Mouse (Mus musculus) hindbrain, embryonic 11.5 days (tissue): ENCODE data around the gene Kctd5. TPM values are rescaled to one million over a fixed set of nuclear protein-coding genes. Genes with fewer than 3 reads are reported as not detected.
"Not testable (repeated sequence)": the region's sequence is repeated elsewhere in the genome, so short reads cannot be mapped to it uniquely, and the experiment has no call there.

Experiments
- ATAC-seq: fragments of 200-750 bp; cut with Nextera tagmentation; 2 replicates; pipeline ENCODE4 v1.8.0; 2017; ENCODE audit warnings: mild to moderate bottlenecking, moderate TSS enrichment, moderate library complexity; ENCODE audit not compliant: low FRiP score
- DNase-seq: peaks from one replicate; pipeline ENCODE4 v3.0.0-alpha.2; 2015; ENCODE audit warnings: low spot score
- H3K27ac ChIP-seq: fragments of 300-500 bp; sonication (generic); 2 replicates; pipeline ENCODE4 v1.5.1; 2014; ENCODE audit warnings: mild to moderate bottlenecking, low read depth, low read length
- H3K27me3 ChIP-seq: fragments of 300-500 bp; sonication (generic); 2 replicates; pipeline ENCODE4 v1.6.1; 2014; ENCODE audit warnings: mild to moderate bottlenecking, low read length, moderate library complexity, mixed read lengths; ENCODE audit not compliant: control insufficient read depth, insufficient read depth
- H3K36me3 ChIP-seq: fragments of 300-500 bp; sonication (generic); 2 replicates; pipeline ENCODE4 v1.6.1; 2014; ENCODE audit warnings: mild to moderate bottlenecking, low read length, moderate library complexity, mixed read lengths; ENCODE audit not compliant: control insufficient read depth, insufficient read depth
- H3K4me1 ChIP-seq: fragments of 300-500 bp; sonication (generic); replicated peaks from 2 replicates; pipeline ENCODE4 v1.6.1; 2014; ENCODE audit warnings: low read length, mixed read lengths; ENCODE audit not compliant: control insufficient read depth, insufficient read depth
- H3K4me2 ChIP-seq: fragments of 300-500 bp; sonication (generic); replicated peaks from 2 replicates; pipeline ENCODE4 v1.6.1; 2014; ENCODE audit warnings: mild to moderate bottlenecking, low read depth, low read length
- H3K4me3 ChIP-seq: fragments of 300-500 bp; sonication (generic); 2 replicates; pipeline ENCODE4 v1.5.1; 2014; ENCODE audit warnings: low read depth, low read length
- H3K9ac ChIP-seq: fragments of 300-500 bp; sonication (generic); 2 replicates; pipeline ENCODE4 v1.6.1; 2014; ENCODE audit warnings: low read depth, low read length
- H3K9me3 ChIP-seq: fragments of 300-500 bp; sonication (generic); 2 replicates; pipeline ENCODE4 v1.6.1; 2016; ENCODE audit warnings: low read length; ENCODE audit not compliant: control insufficient read depth
- WGBS: fragments of 180-500 bp; shearing (Covaris S2); extraction: QIAGEN DNeasy Blood & Tissue Kit; methylation state at CpG from one replicate; pipeline ENCODE4 v1.1.7; 2014; 5-methylcytosine and 5-hydroxymethylcytosine counted together
- polyA plus RNA-seq: library from polyadenylated mRNA; unstranded; fragments of >200 nt; fragmentation: Nextera tagmentation; extraction: Ambion mirVana; gene quantifications from 2 replicates; pipeline ENCODE4 v1.2.1, GENCODE M21; 2014

Gene Kctd5
- 79.8 and 87.2 TPM in 2 replicates for polyA plus RNA-seq

DNA sequence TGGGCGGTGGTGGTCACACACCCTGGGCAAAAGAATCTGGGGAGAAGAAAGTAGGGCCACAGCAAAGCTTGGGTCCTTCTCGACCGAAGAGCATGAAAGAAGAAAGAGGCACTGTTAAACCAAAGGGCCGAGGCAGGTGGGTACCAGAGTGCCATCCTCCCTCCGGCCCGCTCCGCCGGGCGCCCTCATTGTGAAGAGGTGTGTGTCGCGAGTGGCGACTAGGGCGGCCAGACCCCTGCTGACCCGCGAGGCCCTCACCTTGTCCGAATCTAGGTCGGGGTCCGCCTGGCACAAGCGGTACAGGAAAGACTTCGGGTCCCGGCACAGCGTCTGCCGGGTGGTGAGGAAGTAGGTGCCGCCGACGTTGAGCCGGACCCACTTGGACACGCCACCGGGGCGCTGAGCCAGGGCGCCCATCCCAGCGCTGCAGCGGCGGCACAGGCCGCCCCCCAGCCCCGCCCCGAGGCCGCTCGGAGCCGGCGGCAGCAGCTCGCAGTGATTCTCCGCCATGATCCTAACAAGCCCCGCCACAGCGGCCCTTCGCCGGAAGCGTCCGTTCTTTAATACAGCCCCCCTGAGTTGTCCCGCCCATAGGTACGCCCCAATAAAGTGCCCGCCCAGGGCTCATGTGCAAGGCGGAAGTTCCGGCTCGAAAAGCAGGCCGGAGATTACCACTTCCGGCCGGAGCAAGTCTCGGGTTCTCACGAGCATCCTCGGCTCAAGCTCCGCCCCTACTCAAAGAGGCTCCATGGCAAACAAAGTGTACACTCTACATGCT lies at the start of gene Kctd5:
Kctd5 (minus strand) TSS at position 567 of the 778 bp plus-strand sequence.
- Histone ChIP-seq H3K4me3 (peak within 1 kb of the TSS; percentile 95), H3K9ac (peak within 1 kb of the TSS; percentile 96), H3K27me3 (no peaks in the 10 kb centered on the region), H3K27ac (peak within 1 kb of the TSS; percentile 39; the same call in 1 of the 2 replicates), H3K4me2 (peak within 1 kb of the TSS; percentile 80), H3K4me1 (peaks cover 2% of the 10 kb centered on the region; the same call in 1 of the 2 replicates), H3K9me3 (no peaks in the 10 kb centered on the region), H3K36me3 (0 out of 2 replicates have a peak, but pooled peaks cover 2% of the 10 kb centered on the region)
- under 1% methylated on average over 56 of the region's 62 CpGs for WGBS
- peak; percentile 97 for ATAC-seq
- DNase-seq, result peak; percentile 97

- Histone ChIP-seq H3K36me3 (no peaks in the 10 kb centered on the region), H3K4me3 (no peak overlapping the region), H3K27me3 (no peaks in the 10 kb centered on the region), H3K27ac (no peak overlapping the region), H3K4me2 (no peak overlapping the region), H3K9ac (no peak overlapping the region), H3K9me3 (no peaks in the 10 kb centered on the region), H3K4me1 (no peaks in the 10 kb centered on the region)
- ATAC-seq (no peak), DNase-seq (no peak)
- 88% methylated on average over 3 of the region's 3 CpGs for WGBS
Observed at GRCm38 (mm10) chr17:24119446-24119845, 46.2 kb upstream of the Kctd5 start.

- WGBS, result 85% methylated on average over 4 of the region's 4 CpGs
- no peak overlapping the region for H3K9ac ChIP-seq
Observed at GRCm38 (mm10) chr17:24113031-24113430, 39.7 kb upstream of the Kctd5 start.

GRCm38 (mm10) chr17:24111256-24111655 lies 38.0 kb upstream of the Kctd5 start:
- H3K36me3 ChIP-seq, result no peaks in the 10 kb centered on the region
- H3K4me3 ChIP-seq, result no peak overlapping the region
- H3K4me2 ChIP-seq, result no peak overlapping the region
- no peaks in the 10 kb centered on the region for H3K27me3 ChIP-seq
- 94% methylated on average over 1 of the region's 1 CpGs for WGBS
- H3K27ac ChIP-seq, result no peak overlapping the region
- H3K9me3 ChIP-seq, result no peaks in the 10 kb centered on the region
- no peak overlapping the region for H3K9ac ChIP-seq
- DNase-seq, result no peak
- ATAC-seq, result no peak
- no peaks in the 10 kb centered on the region for H3K4me1 ChIP-seq

More at GRCm38 (mm10) chr17:24113031-24113430, 39.7 kb upstream of the Kctd5 start:
- H3K4me3 ChIP-seq, result no peak overlapping the region
- no peaks in the 10 kb centered on the region for H3K9me3 ChIP-seq
- no peak for DNase-seq
- H3K4me1 ChIP-seq, result no peaks in the 10 kb centered on the region
- H3K36me3 ChIP-seq, result no peaks in the 10 kb centered on the region
- H3K4me2 ChIP-seq, result no peak overlapping the region
- ATAC-seq, result no peak
- H3K27me3 ChIP-seq, result no peaks in the 10 kb centered on the region
- no peak overlapping the region for H3K27ac ChIP-seq

- Histone ChIP-seq H3K36me3 (no peaks in the 10 kb centered on the region), H3K4me3 (no peak overlapping the region), H3K9ac (no peak overlapping the region), H3K27ac (no peak overlapping the region), H3K4me2 (no peak overlapping the region), H3K4me1 (no peaks in the 10 kb centered on the region), H3K9me3 (no peaks in the 10 kb centered on the region), H3K27me3 (no peaks in the 10 kb centered on the region)
- ATAC-seq (no peak), DNase-seq (no peak)
- 79% methylated on average over 1 of the region's 1 CpGs for whole genome bisulfite sequencing
Observed at GRCm38 (mm10) chr17:24108896-24109295, 35.6 kb upstream of the Kctd5 start.

DNA sequence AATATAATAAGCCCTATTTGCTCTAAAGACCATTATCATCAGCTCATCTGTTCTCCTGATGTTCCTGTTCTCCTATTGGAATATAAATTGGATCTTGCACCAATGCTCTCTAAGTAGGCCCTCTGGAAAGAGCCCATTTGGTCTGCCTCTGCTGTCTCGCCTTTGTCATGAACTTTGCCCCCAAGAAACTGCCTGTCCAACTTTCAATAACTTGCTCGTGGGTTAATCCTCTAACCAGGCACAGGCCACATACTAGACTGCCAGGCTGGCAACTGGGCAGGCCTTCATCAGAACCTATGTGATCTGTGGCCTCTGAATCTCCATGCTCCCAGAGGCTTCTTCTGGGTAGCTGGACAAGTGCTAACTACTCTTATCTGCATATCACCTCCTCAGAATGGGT lies 31.8 kb upstream of the Kctd5 start:
- ATAC-seq (no peak), DNase-seq (no peak)
- Histone ChIP-seq H3K9me3 (no peaks in the 10 kb centered on the region), H3K4me3 (no peak overlapping the region), H3K27me3 (no peaks in the 10 kb centered on the region), H3K4me2 (no peak overlapping the region), H3K4me1 (no peaks in the 10 kb centered on the region), H3K9ac (no peak overlapping the region), H3K36me3 (no peaks in the 10 kb centered on the region), H3K27ac (no peak overlapping the region)
- 90% methylated on average over 2 of the region's 2 CpGs for WGBS

DNA sequence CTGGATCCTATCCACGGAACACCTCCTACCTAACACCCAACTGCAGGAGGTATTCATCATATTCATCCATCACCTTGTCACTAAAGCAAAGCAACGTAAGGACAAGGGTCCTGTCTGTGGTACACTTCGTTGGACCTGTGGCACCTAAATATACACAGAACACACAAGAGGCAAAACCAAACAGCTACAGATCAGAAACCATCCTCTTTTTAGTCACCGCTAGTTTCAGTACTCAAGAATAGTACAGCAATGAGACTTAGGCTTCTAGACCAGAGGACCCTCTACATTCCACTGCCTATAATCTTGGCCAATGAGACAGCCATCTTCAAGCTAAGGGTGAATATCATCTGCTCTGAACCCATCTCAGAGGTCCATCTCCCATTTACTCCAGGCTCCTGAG lies 25.1 kb upstream of the Kctd5 start:
- no peak for DNase-seq
- Histone ChIP-seq H3K4me1 (no peaks in the 10 kb centered on the region), H3K9me3 (no peaks in the 10 kb centered on the region), H3K27ac (no peak overlapping the region), H3K4me3 (no peak overlapping the region), H3K27me3 (no peaks in the 10 kb centered on the region), H3K36me3 (no peaks in the 10 kb centered on the region), H3K4me2 (no peak overlapping the region), H3K9ac (no peak overlapping the region)
- no peak for ATAC-seq
- 96% methylated on average over 4 of the region's 4 CpGs for WGBS

GRCm38 (mm10) chr17:24090575-24090974 lies 17.3 kb upstream of the Kctd5 start:
- Histone ChIP-seq H3K27ac (no peak overlapping the region), H3K36me3 (no peaks in the 10 kb centered on the region), H3K4me1 (no peaks in the 10 kb centered on the region), H3K27me3 (no peaks in the 10 kb centered on the region), H3K4me2 (no peak overlapping the region), H3K4me3 (no peak overlapping the region), H3K9me3 (no peaks in the 10 kb centered on the region), H3K9ac (no peak overlapping the region)
- no peak for ATAC-seq
- DNase-seq, result no peak
- 97% methylated on average over 1 of the region's 1 CpGs for WGBS

DNA sequence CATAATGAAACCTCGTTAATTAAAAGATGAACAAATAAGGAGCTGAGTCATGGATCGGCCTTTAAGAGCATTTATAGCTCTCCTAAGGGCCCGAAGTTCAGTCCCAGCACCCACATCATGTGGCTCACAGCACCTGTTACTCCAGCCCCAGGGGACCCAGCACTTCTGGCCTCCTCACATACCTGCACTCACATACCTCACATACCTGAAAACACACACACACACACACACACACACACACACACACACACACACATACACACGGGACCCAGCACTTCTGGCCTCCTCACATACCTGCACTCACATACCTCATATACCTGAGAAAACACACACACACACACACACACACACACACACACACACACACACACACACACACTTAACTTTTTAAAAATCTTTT lies 13.1 kb upstream of the Kctd5 start:
- not testable (repeated sequence) for H3K36me3 ChIP-seq, ATAC-seq
- WGBS, result 100% methylated on average over 4 of the region's 4 CpGs

More for the DNA sequence above, 13.1 kb upstream of the Kctd5 start:
- DNase-seq, H3K4me2 ChIP-seq, H3K4me3 ChIP-seq, H3K9me3 ChIP-seq, H3K27ac ChIP-seq, H3K4me1 ChIP-seq, H3K9ac ChIP-seq, H3K27me3 ChIP-seq: not testable (repeated sequence)
